In the genomic region with DNA sequence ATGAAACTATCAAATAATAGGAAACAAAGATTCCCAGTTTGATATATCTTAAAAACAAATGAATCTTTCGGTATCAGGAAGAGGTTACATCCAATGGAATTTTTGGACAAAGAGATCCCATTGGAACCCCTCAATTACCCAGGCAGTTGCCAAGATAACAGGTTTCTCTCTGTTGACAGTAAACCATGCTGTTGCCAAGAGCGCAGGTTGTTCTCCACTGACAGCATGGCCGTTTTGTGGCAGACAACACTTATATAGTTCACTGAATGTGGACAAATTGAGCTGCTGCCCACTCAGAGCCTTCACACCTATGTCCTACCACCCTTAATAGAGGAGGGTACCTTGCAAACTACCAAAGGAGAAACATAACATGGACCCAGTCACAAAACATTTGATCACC, we compare ENCODE assay signal across 12 mouse cellular contexts.
"Had no signal": no experiment of that assay in that cellular context is flagged by ENCODE, and none has a peak within 500 bp of the region (broad histone marks: within the 10 kb centered on the region; RNA-seq: fewer than 3 reads in every experiment).

No protein-coding gene starts in this region.

- H3K9ac ChIP-seq: limb, embryonic 13.5 days; liver, embryonic 14.5 days; neural tube, embryonic 15.5 days had no signal

- H3K4me2 ChIP-seq: limb, embryonic 13.5 days; neural tube, embryonic 15.5 days had no signal

- H3K36me3 ChIP-seq: limb, embryonic 13.5 days; midbrain, embryonic 10.5 days; neural tube, embryonic 15.5 days had no signal

- H3K4me3 ChIP-seq: limb, embryonic 13.5 days; midbrain, embryonic 10.5 days; myocyte; neural tube, embryonic 15.5 days had no signal

- H3K27me3 ChIP-seq: limb, embryonic 13.5 days; neural tube, embryonic 15.5 days had no signal

- H3K4me1 ChIP-seq: limb, embryonic 13.5 days; midbrain, embryonic 10.5 days; neural tube, embryonic 15.5 days had no signal

- H3K9me3 ChIP-seq: limb, embryonic 13.5 days; midbrain, embryonic 10.5 days; neural tube, embryonic 15.5 days had no signal

- DNase-seq: kidney, postnatal 25 days; lung, adult 18-20 months; lung, postnatal 4 days; midbrain, embryonic 14.5 days; right cerebral cortex, adult 18-20 months; right cerebral cortex, postnatal 25 days; thymus, postnatal 4 days had no signal

- H3K27ac ChIP-seq: limb, embryonic 13.5 days; liver, embryonic 14.5 days; midbrain, embryonic 10.5 days; neural tube, embryonic 15.5 days had no signal
